Mouse (Mus musculus) embryonic facial prominence, embryonic 14.5 days (tissue): ENCODE measurements around the gene Foxn2. TPM values are rescaled to one million over a fixed set of nuclear protein-coding genes. Genes with fewer than 3 reads are reported as not detected.
A peak's percentile ranks its signal among the peaks of the same experiment; 100 is the strongest.

ENCODE experiments used
- ATAC-seq: fragments of 200-750 bp; cut with Nextera tagmentation; 2 replicates; pipeline ENCODE4 v1.8.0; 2017; ENCODE audit warnings: low read depth, moderate number of reproducible peaks, moderate TSS enrichment
- DNase-seq: peaks from one replicate; pipeline ENCODE4 v3.0.0-alpha.2; 2015; ENCODE audit warnings: low spot score
- H3K27ac ChIP-seq: fragments of 300-500 bp; sonication (generic); replicated peaks from 2 replicates; pipeline ENCODE4 v1.5.1; 2014; ENCODE audit warnings: low read depth, mild to moderate bottlenecking, low read length, moderate library complexity
- H3K27me3 ChIP-seq: fragments of 300-500 bp; sonication (generic); replicated peaks from 2 replicates; pipeline ENCODE4 v1.6.1; 2014; ENCODE audit warnings: low read length; ENCODE audit not compliant: control insufficient read depth, insufficient read depth
- H3K36me3 ChIP-seq: fragments of 300-500 bp; sonication (generic); 2 replicates; pipeline ENCODE4 v1.6.1; 2014; ENCODE audit warnings: low read length, mixed read lengths; ENCODE audit not compliant: control insufficient read depth, insufficient read depth
- H3K4me1 ChIP-seq: fragments of 300-500 bp; sonication (generic); 2 replicates; pipeline ENCODE4 v1.6.1; 2014; ENCODE audit warnings: antibody characterized with exemption, low read length; ENCODE audit not compliant: control insufficient read depth, insufficient read depth
- H3K4me2 ChIP-seq: fragments of 300-500 bp; sonication (generic); 2 replicates; pipeline ENCODE4 v1.6.1; 2014; ENCODE audit warnings: low read depth, mild to moderate bottlenecking, low read length, moderate library complexity, mixed read lengths
- H3K4me3 ChIP-seq: fragments of 300-500 bp; sonication (generic); 2 replicates; pipeline ENCODE4 v1.5.1; 2014; ENCODE audit warnings: low read depth, mild to moderate bottlenecking, low read length
- H3K9ac ChIP-seq: fragments of 300-500 bp; sonication (generic); 2 replicates; pipeline ENCODE4 v1.6.1; 2014; ENCODE audit warnings: low read depth, mild to moderate bottlenecking, low read length, moderate library complexity, mixed read lengths
- H3K9me3 ChIP-seq: fragments of 300-500 bp; sonication (generic); 2 replicates; pipeline ENCODE4 v1.6.1; 2016; ENCODE audit warnings: low read length; ENCODE audit not compliant: control insufficient read depth
- WGBS: fragments of 180-500 bp; shearing (Covaris S2); extraction: QIAGEN DNeasy Blood & Tissue Kit; methylation state at CpG from one replicate; pipeline ENCODE4 v1.1.7; 2014; 5-methylcytosine and 5-hydroxymethylcytosine counted together
- polyA plus RNA-seq: library from polyadenylated mRNA; unstranded; fragments of >200 nt; fragmentation: Nextera tagmentation; extraction: Ambion mirVana; gene quantifications from 2 replicates; pipeline ENCODE4 v1.2.1, GENCODE M21; 2014

The Foxn2 gene
- polyA plus RNA-seq, 1 experiment from 2014 or later = 13.9 TPM

- Histone ChIP-seq H3K9me3 (no peaks in the 10 kb centered on the region), H3K36me3 (no peaks in the 10 kb centered on the region), H3K4me1 (peaks cover 11% of the 10 kb centered on the region; the same call in 1 of the 2 replicates), H3K27me3 (no peaks in the 10 kb centered on the region), H3K27ac (peak overlapping the region; percentile 58), H3K9ac (peak overlapping the region; percentile 77), H3K4me2 (peak overlapping the region; percentile 63), H3K4me3 (peak overlapping the region; percentile 70)
- ATAC-seq (peak; percentile 84), DNase-seq (no peak)
- 0% methylated on average over 10 of the region's 14 CpGs for WGBS
Observed at GRCm38 (mm10) chr17:88530236-88530619, 89.7 kb downstream of the Foxn2 start.

- peak overlapping the region; percentile 63 for H3K4me2 ChIP-seq
- H3K4me3 ChIP-seq = peak overlapping the region; percentile 70
- WGBS = 7% methylated on average over 11 of the region's 11 CpGs
- peak overlapping the region; percentile 58; the same call in 1 of the 2 replicates for H3K27ac ChIP-seq
- DNase-seq = no peak
- H3K4me1 ChIP-seq = peaks cover 11% of the 10 kb centered on the region; the same call in 1 of the 2 replicates
- H3K36me3 ChIP-seq = no peaks in the 10 kb centered on the region
- no peak for ATAC-seq
- no peaks in the 10 kb centered on the region for H3K9me3 ChIP-seq
- H3K9ac ChIP-seq = peak overlapping the region; percentile 77
- no peaks in the 10 kb centered on the region for H3K27me3 ChIP-seq
Observed at GRCm38 (mm10) chr17:88530667-88531066, 90.2 kb downstream of the Foxn2 start.

- WGBS = 68% methylated on average over 6 of the region's 6 CpGs
- Histone ChIP-seq H3K27me3 (no peaks in the 10 kb centered on the region), H3K9ac (no peak overlapping the region), H3K36me3 (no peaks in the 10 kb centered on the region), H3K27ac (no peak overlapping the region), H3K4me2 (peak overlapping the region; percentile 63), H3K9me3 (no peaks in the 10 kb centered on the region), H3K4me3 (peak overlapping the region; percentile 70), H3K4me1 (peaks cover 11% of the 10 kb centered on the region; the same call in 1 of the 2 replicates)
- ATAC-seq (no peak), DNase-seq (no peak)
Observed at GRCm38 (mm10) chr17:88531176-88531575, 90.7 kb downstream of the Foxn2 start.

GRCm38 (mm10) chr17:88537842-88538430 lies 97.4 kb downstream of the Foxn2 start:
- Histone ChIP-seq H3K9ac (no peak overlapping the region), H3K4me2 (no peak overlapping the region), H3K4me1 (no peaks in the 10 kb centered on the region), H3K27me3 (no peaks in the 10 kb centered on the region), H3K36me3 (no peaks in the 10 kb centered on the region), H3K27ac (no peak overlapping the region), H3K9me3 (no peaks in the 10 kb centered on the region), H3K4me3 (no peak overlapping the region)
- ATAC-seq (no peak), DNase-seq (no peak)
- 91% methylated on average over 8 of the region's 8 CpGs for WGBS

Other genes starting within 250 kb of the Foxn2 start
- 23.5 and 24.1 TPM in 2 replicates for gene Ppp1r21, start 89.4 kb downstream of the Foxn2 start, polyA plus RNA-seq
- gene Ston1, start 157.0 kb downstream of the Foxn2 start, polyA plus RNA-seq = 9.1 and 10.8 TPM in 2 replicates
- gene Gtf2a1l, start 227.9 kb downstream of the Foxn2 start, polyA plus RNA-seq = 0.47 TPM in 1 of 2 replicates, not detected in the other